Mouse (Mus musculus) WW6 (cell line): ENCODE results near the gene Tecpr2.
"Not testable (repeated sequence)": the region's sequence is repeated elsewhere in the genome, so short reads cannot be mapped to it uniquely, and the experiment has no call there.

Experiments
- DNase-seq: peaks from one replicate; pipeline ENCODE4 v3.0.0-alpha.2; 2013; ENCODE audit warnings: low read depth, low spot score

The Tecpr2 gene

GRCm38 (mm10) chr12:110889036-110890020 is at the start of gene Tecpr2, which contains the start of gene Cinp:
Gene Tecpr2, plus strand, starts transcription at chr12:110889264.
Gene Cinp, minus strand, starts transcription at chr12:110889145.
- peak; percentile 96 for DNase-seq

- peak; percentile 85 for DNase-seq
Observed at GRCm38 (mm10) chr12:110840348-110841198, 48.5 kb upstream of the Tecpr2 start, which contains the start of gene Mok. Gene Mok, minus strand, starts transcription at chr12:110840939.

GRCm38 (mm10) chr12:110841731-110842493 is 47.2 kb upstream of the Tecpr2 start:
- DNase-seq = no peak

DNA sequence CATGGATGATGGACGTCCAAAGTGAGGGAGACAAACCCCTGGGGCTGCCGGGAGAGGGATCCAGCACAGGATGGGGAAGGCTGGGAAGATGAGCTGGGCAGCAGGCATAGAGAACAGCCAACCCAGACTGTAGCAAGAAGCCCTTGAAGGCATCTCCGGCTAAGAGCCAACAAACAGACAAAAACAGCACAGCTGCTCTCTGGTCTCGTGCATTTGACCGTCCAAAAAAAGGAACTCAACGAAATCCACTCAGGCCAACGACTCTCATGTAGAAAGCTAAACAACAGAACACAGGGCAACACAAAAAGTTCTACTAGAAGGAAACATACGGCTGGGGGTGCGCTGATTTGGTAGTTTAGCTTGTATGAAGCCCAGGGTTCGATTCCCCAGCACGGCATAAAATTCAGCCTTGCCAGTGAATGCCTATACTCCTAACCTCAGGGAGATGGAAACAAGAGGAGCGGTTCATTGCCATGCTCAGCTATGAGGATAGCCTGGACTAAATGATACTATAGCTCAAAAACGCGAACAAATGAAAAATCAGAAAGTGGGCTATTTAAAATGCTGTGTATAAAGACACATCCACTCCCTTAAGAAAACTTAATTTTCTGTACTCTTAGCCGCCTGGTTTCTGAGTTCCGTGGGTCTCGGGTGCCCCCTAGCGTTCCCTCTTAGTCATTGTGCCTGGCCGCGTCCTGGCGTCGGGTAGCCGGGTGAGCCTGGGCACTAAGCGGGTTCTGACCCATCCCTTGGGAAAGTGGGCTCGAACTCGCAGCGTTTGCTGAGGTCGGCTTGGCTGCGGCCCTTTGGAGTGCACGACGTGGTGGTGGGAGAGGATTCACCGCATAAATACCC is 45.6 kb upstream of the Tecpr2 start:
- DNase-seq = no peak

- no peak for DNase-seq
Observed at GRCm38 (mm10) chr12:110844227-110845130, 44.6 kb upstream of the Tecpr2 start.

DNA sequence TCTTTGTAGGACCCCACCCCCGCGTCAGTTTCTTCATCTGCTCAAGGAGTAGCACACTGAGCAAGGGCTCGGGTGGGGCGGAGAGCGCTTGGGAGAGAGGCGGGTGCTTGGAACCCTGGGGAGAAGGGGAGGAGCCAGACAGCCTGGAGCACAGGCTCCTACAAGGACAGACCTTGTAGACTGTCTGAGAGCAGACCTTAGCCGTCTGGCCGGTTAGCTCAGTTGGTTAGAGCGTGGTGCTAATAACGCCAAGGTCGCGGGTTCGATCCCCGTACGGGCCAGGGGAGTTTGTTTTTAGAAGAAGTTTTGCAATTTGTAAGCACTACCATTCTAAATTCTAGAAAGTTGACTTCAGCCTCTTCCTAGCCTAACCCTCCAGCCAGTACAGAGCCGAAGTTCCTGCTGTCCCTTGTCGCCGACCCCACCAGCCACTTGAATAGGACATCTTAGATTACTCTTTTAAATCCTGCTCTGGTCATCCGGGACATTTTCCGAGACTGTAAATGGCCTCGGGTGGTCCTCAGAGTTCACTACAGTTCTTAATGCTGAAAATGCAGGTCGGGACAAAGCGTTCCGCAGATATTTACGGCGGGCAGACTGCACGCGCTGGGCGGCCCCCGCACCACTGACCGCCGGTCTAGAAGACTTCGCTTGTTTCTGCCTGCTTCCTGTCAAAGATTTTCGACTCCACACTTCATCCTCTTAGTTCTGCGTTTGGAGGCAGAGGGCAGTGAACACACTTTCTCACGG is 43.8 kb upstream of the Tecpr2 start:
- peak; percentile 86 for DNase-seq

DNA sequence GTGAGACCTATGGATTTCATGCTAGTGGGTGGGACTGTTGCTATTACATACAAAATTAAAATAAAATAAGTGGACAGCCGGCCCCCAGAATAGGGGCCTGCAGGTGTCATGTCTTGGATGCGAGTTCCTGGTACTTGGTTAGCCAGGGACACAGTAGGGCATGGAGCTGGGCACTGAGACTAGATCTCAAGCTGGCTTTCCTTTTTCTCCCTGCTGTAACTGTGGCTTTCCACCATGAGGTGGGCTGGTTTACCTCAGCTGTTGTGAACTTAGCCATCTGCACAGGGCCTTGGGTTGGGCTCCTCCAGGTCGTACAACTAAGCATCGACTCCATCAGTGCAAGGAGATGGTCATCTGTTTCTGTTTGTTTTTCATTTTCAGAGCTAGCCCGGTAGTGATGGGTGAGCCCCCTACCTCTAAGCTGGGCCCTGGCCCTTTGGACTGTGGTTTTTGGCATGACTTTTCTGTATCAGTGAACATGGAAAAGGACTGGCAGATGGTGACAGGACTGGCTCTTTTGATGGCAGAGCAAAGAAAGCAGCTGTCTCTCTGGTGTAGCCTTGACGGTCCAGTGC is 42.8 kb upstream of the Tecpr2 start:
- no peak for DNase-seq

- peak; percentile 68 for DNase-seq
Observed at GRCm38 (mm10) chr12:110850010-110850928, 38.8 kb upstream of the Tecpr2 start, which contains the start of gene Zfp839. Gene Zfp839, plus strand, starts transcription at chr12:110850253.

GRCm38 (mm10) chr12:110850929-110851256 is 38.2 kb upstream of the Tecpr2 start:
- DNase-seq = no peak

DNA sequence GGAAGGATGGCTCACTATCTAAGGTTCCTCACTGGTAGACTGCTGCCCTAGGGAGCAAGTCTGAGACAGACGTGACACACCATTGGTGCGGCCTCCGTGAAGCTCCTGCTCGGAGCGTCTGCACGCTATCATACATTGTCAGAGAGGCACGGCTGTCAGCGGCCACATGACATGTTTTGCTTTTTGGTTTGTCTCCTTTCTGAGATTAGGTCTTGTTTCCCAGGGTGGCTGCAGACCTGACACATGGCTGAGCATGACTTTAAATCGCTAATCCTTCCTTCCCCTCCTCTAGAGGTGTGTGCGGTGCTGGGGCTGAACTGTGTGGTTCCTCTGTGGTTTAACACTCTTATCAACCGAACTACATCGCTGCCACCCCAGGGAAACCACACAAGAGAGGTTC is 37.6 kb upstream of the Tecpr2 start:
- DNase-seq = no peak

- no peak for DNase-seq
Observed at GRCm38 (mm10) chr12:110851923-110852322, 37.1 kb upstream of the Tecpr2 start.

- no peak for DNase-seq
Observed at GRCm38 (mm10) chr12:110854786-110855737, 34.0 kb upstream of the Tecpr2 start.

- DNase-seq = no peak
Observed at GRCm38 (mm10) chr12:110857196-110857595, 31.9 kb upstream of the Tecpr2 start.

DNA sequence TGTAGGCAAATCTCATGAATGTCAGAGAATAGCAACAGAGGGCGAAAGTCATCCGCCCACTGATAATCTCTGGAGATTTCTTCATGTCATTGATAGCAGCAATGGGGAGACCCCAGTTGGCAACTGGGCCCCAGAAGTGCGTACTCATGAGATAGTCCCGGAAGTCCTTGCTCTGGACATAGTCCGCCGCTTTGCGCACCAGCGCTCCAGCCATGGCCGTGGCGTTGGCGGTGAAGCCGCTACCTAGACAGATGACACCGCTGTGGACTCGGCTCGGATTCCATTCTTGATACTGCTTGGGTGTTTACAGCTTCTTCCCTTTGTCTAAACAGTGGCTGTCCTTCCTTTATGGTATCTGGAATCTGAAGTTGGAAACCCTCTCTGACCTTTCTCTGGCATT is 30.4 kb upstream of the Tecpr2 start:
- not testable (repeated sequence) for DNase-seq

DNA sequence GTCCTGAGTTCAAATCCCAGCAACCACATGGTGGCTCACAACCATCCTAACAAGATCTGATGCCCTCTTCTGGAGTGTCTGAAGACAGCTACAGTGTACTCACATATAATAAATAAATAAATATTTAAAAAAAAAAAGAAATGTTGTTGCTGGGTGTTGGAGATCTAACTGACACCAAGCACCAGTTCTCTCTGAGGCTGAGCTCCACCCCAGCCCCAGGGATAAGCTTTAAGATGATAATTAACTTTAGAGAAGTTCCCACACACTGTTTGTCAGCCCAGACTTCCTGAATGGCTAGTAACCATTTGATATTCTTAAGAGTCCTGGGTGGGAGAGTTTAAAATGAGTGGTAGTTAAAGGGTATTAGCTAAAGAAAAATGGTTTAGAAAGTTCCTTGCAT is 28.8 kb upstream of the Tecpr2 start:
- DNase-seq = no peak

DNA sequence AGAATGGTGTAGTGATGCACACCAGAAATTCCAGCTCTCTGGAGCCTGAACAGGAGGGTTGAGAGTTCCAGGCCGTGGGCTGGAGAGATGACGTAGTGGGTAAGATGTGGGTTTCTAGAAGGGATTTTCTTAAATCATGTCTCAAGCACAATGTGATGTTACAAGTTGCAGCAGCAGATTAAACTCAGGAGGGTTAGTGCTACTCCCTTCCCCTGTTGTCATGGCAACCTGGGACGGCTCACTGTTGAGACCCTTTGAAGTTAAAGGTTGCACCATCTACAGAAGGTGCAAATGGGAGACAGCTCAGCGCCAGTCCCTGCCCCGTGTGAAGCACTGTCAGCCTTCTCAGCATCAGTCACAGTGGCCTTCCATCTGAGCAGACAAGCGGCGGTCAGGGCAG is 27.8 kb upstream of the Tecpr2 start:
- DNase-seq = no peak
